Mouse (Mus musculus) brain, embryonic 14.5 days (tissue): ENCODE results near the gene Ccnb1ip1. TPM values are rescaled to one million over a fixed set of nuclear protein-coding genes. Genes with fewer than 3 reads are reported as not detected.

Experiments
- DNase-seq: peaks from one replicate; pipeline ENCODE4 v3.0.0-alpha.2; 2011; ENCODE audit warnings: low read depth
- CTCF ChIP-seq: fragments of 200-500 bp; IDR thresholded peaks from 2 replicates; pipeline ENCODE4 v1.5.1; 2012; ENCODE audit warnings: inconsistent platforms, mild to moderate bottlenecking, moderate library complexity, borderline replicate concordance; ENCODE audit not compliant: insufficient read depth, insufficient read length; ENCODE audit errors: extremely low read depth
- POLR2A ChIP-seq: fragments of 200-500 bp; IDR thresholded peaks from 2 replicates; pipeline ENCODE4 v1.6.1; 2012; ENCODE audit warnings: mild to moderate bottlenecking, inconsistent platforms, borderline replicate concordance; ENCODE audit not compliant: poor library complexity, insufficient read depth, insufficient read length, severe bottlenecking; ENCODE audit errors: extremely low read depth
- polyA plus RNA-seq: library from polyadenylated mRNA; depleted of rRNA; stranded (reverse); fragments of >200 nt; gene quantifications from 2 replicates; pipeline ENCODE4 v1.2.3, GENCODE M21; 2012

Ccnb1ip1 gene
- polyA plus RNA-seq, 1 experiment: not detected

DNA sequence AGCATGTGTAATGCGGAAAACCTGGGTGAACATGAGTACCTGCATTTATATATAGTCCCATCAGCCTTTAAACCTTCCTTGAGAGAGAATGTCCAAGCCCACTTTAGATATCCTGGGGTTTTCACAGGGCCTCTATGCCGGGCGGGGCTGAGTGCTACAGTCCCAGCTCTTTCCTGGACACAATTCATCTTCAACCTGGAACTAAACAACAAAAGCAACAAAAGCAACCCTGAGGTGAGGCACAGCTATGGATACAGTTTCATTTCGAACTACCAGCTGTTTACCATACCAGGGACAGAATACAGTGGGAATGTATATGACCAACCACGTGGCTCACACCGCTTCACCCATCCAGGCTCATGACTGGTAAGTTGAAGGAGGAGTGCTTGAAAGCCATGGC, 5.1 kb downstream of the Ccnb1ip1 start:
- TF ChIP-seq CTCF: no peak
- TF ChIP-seq POLR2A: no peak
- DNase-seq: no peak

GRCm38 (mm10) chr14:50799502-50800259, 7.9 kb downstream of the Ccnb1ip1 start:
- TF ChIP-seq POLR2A (no peak), CTCF (peak; percentile 41; the same call in 1 of the 2 replicates)
- peak; percentile 85 for DNase-seq

DNA sequence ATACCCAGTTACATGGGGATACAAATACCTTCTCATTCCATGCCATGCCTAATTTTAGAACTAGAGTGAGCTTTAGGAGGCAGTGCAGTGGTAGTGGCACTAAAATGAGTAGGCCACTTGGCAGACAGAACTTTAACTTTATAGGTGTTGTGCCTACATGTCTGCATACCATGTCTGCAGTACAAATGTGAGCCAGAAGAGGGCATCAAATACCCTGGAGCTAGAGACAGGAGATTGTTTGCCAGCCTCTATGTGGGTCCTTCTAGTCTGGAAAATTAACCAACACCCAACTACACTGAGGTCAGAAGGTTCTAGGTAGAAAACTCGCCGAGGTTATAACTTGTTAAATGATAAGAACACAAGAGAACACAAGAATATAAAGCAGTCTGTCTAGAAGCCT, 9.0 kb downstream of the Ccnb1ip1 start:
- TF ChIP-seq CTCF (peak; percentile 33; the same call in 1 of the 2 replicates), POLR2A (no peak)
- DNase-seq: peak; percentile 17

DNA sequence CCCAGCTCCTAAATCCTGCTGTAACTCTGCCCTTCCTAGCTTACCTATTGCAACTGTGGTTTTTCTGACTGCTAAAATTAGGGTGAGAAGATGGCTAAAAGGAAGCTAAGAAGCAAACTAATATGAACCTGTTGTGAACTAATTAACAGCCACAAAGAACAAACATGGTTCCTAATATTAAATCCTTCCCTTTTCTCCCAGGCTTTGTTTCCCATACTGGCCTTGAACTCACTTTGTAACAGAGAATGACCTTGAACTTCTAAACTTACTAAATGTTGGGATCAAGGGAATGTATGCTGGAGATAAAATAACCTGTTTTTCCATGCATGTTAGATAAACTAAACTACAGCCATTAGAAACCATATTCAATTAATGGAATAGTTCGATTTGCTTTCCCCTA, 11.1 kb downstream of the Ccnb1ip1 start:
- TF ChIP-seq CTCF (no peak), POLR2A (no peak)
- no peak for DNase-seq

DNA sequence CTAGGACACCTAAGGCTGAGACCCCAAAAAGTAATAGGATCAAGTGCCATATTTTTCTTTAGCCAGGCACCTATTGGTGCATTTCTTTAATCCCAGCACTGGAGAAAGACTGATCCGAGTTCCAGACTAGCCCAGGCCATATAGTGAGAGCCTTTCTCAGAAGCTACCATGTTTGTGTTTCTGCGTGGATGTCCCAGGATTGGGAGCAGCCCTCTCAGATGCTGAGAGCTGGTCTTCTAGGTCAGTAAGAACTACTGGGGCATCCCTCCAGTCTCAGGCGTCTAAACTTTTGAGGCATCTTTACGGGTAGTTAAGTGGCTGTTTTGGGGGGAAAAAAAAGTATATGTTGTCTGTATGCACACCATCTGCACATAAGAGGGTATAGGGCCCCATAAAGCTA, 11.6 kb downstream of the Ccnb1ip1 start:
- DNase-seq: no peak
- TF ChIP-seq POLR2A: no peak
- no peak for TF ChIP-seq CTCF

DNA sequence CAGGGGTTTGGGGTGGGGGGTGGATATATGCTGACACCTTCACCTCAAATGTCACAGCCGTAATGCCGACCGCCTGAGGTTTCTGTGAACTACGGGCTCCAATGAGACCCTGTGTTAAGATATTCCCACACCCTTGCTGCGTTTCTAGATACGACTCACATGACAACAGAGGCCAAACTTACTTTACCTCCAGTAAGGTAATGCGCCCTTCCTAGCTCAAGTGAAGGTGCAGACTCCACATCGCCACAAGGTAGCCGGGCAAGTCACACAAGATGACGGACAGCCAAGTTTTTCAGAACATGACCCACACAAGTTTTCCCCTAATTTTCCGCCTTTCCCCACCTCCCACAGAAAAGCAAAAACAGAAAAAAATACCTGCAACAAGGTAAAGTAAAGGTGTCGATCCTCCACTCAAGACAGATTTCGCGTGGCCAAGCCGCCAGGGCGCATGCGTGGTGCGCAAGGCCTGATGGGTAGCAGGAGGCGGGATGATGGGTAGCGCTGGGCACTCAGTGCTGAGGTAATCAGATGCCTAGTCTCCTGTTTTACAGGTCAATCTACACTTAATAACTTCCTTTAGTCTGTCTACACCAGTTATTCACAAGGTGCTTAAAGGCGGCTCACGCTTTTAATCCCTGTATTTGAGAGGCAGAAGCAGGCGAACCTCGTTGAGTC, 12.1 kb downstream of the Ccnb1ip1 start:
- no peak for DNase-seq
- TF ChIP-seq CTCF (no peak), POLR2A (no peak)

DNA sequence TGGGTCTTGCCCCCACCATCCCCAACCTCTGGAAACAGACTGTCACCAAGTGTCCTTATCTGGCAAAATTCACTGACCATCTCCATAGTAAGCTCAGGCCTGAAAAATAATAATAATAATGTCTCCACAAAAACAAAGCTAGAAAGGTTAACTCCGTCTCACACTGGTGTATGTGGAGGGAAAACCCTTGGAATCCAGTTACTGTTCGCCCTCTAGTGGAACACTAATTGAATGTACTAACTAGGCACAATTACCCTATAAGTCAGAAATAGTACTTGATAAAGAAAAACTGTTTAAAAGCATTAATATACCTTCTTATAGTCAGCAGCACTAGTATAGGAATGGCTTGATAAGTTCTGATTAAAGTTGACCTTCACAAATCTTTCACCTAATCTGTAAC, 19.4 kb downstream of the Ccnb1ip1 start:
- DNase-seq: peak; percentile 51
- TF ChIP-seq POLR2A (no peak), CTCF (peak; percentile 12; the same call in 1 of the 2 replicates)

GRCm38 (mm10) chr14:50785251-50785637, 22.3 kb downstream of the Ccnb1ip1 start, which contains the start of gene Ttc5:
Gene Ttc5 (minus strand): TSS chr14:50785519.
- TF ChIP-seq CTCF: peak; percentile 94
- no peak for TF ChIP-seq POLR2A
- peak; percentile 96 for DNase-seq

GRCm38 (mm10) chr14:50784391-50785250, 22.9 kb downstream of the Ccnb1ip1 start:
- TF ChIP-seq CTCF: no peak
- TF ChIP-seq POLR2A: no peak
- DNase-seq: no peak

DNA sequence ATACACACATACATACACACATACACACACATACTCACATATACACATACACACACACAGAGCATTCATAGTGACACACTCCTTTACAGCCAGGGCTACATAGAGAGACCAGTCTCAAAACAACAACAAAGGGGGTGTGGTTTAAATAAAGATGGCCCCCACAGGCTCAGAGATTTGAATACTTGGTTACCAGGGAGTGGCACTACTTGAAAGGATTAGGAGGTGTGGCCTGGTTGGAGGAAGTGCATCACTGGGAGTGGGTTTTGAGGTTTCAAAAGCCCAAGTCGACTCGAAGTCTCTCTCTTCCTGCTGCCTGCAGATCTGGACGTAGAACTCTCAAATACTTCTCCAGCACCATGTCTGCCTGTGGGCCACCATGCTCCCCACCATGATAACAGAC, 25.4 kb downstream of the Ccnb1ip1 start:
- TF ChIP-seq POLR2A: no peak
- TF ChIP-seq CTCF: no peak
- no peak for DNase-seq

GRCm38 (mm10) chr14:50771342-50771741, 36.2 kb downstream of the Ccnb1ip1 start:
- TF ChIP-seq POLR2A: no peak
- 0 out of 2 replicates have a peak, but pooled peaks have one; percentile 12 for TF ChIP-seq CTCF
- peak; percentile 8 for DNase-seq
